Mouse (Mus musculus) liver, postnatal 0 days (tissue): Measurements from ENCODE around the gene Kbtbd2. TPM values are rescaled to one million over a fixed set of nuclear protein-coding genes. Genes with fewer than 3 reads are reported as not detected.

Experiments
- ATAC-seq: fragments of 200-750 bp; cut with Nextera tagmentation; 2 replicates; pipeline ENCODE4 v1.8.0; 2017; ENCODE audit warnings: mild to moderate bottlenecking, moderate library complexity
- DNase-seq: peaks from one replicate; pipeline ENCODE4 v3.0.0-alpha.2; 2016
- H3K27ac ChIP-seq: fragments of 300-500 bp; sonication (generic); 2 replicates; pipeline ENCODE4 v1.5.1; 2014; ENCODE audit warnings: antibody characterized with exemption, moderate library complexity, mild to moderate bottlenecking, low read depth
- H3K27me3 ChIP-seq: fragments of 300-500 bp; sonication (generic); 2 replicates; pipeline ENCODE4 v1.6.1; 2014; ENCODE audit warnings: low read length, control low read depth, mixed read lengths; ENCODE audit not compliant: insufficient read depth
- H3K36me3 ChIP-seq: fragments of 300-500 bp; sonication (generic); replicated peaks from 2 replicates; pipeline ENCODE4 v1.6.1; 2014; ENCODE audit warnings: mild to moderate bottlenecking, control low read depth, low read length, moderate library complexity, mixed read lengths; ENCODE audit not compliant: insufficient read depth
- H3K4me1 ChIP-seq: fragments of 300-500 bp; sonication (generic); 2 replicates; pipeline ENCODE4 v1.6.1; 2014; ENCODE audit warnings: antibody characterized with exemption, mild to moderate bottlenecking, control low read depth; ENCODE audit not compliant: insufficient read depth
- H3K4me2 ChIP-seq: fragments of 300-500 bp; sonication (generic); 2 replicates; pipeline ENCODE4 v1.6.1; 2014; ENCODE audit warnings: low read depth, mild to moderate bottlenecking, low read length, moderate library complexity, mixed read lengths
- H3K4me3 ChIP-seq: fragments of 300-500 bp; sonication (generic); 2 replicates; pipeline ENCODE4 v1.5.1; 2014; ENCODE audit warnings: low read depth, low read length
- H3K9ac ChIP-seq: fragments of 300-500 bp; sonication (generic); replicated peaks from 2 replicates; pipeline ENCODE4 v1.6.1; 2014; ENCODE audit warnings: mild to moderate bottlenecking, moderate library complexity
- H3K9me3 ChIP-seq: fragments of 300-500 bp; sonication (generic); 2 replicates; pipeline ENCODE4 v1.6.1; 2016; ENCODE audit warnings: mild to moderate bottlenecking, control low read depth, low read length, mixed read lengths
- CTCF ChIP-seq: sonication (generic); IDR thresholded peaks from 2 replicates; pipeline ENCODE4 v1.5.1; 2016; ENCODE audit warnings: antibody characterized with exemption, low read depth
- EP300 ChIP-seq: IDR thresholded peaks from 2 replicates; pipeline ENCODE4 v1.6.1; 2016; ENCODE audit warnings: antibody characterized with exemption, low read depth, mild to moderate bottlenecking
- WGBS: fragments of 180-500 bp; shearing (Covaris S2); extraction: QIAGEN DNeasy Blood & Tissue Kit; methylation state at CpG from one replicate; pipeline ENCODE4 v1.1.7; 2014; ENCODE audit not compliant: insufficient replicate concordance; 5-methylcytosine and 5-hydroxymethylcytosine counted together
- polyA plus RNA-seq: library from polyadenylated mRNA; unstranded; fragments of >200 nt; fragmentation: Nextera tagmentation; extraction: Ambion mirVana; gene quantifications from 2 replicates; pipeline ENCODE4 v1.2.1, GENCODE M21; 2015

Kbtbd2 gene
- polyA plus RNA-seq, 1 experiment from 2014 or later = 9.8 TPM

DNA sequence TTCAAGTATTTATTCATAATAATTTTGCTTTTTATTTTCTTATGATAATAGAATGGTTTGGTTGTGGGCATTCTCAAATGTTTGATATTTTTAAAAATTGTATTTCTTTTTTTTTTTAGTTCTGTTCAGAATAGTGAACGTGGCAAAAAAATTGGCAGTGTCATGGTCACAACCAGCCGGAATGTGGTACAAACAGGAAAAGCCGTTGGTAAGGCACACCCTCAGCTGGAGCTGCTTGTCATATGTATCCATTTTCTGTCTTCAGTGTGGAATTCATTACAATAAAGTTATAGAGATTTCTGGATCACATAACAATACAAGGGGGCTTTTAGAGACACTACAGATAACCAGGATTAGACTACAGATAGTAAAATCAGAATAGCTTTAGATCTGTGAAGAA is 43.9 kb downstream of the Kbtbd2 start:
- TF ChIP-seq EP300 = no peak
- no peak for TF ChIP-seq CTCF
- Histone ChIP-seq H3K27me3 (no peaks in the 10 kb centered on the region), H3K9ac (no peak overlapping the region), H3K36me3 (peaks cover 43% of the 10 kb centered on the region), H3K4me3 (no peak overlapping the region), H3K4me2 (no peak overlapping the region), H3K4me1 (no peaks in the 10 kb centered on the region), H3K9me3 (no peaks in the 10 kb centered on the region), H3K27ac (no peak overlapping the region)
- WGBS = 76% methylated on average over 3 of the region's 3 CpGs
- DNase-seq (no peak), ATAC-seq (no peak)

DNA sequence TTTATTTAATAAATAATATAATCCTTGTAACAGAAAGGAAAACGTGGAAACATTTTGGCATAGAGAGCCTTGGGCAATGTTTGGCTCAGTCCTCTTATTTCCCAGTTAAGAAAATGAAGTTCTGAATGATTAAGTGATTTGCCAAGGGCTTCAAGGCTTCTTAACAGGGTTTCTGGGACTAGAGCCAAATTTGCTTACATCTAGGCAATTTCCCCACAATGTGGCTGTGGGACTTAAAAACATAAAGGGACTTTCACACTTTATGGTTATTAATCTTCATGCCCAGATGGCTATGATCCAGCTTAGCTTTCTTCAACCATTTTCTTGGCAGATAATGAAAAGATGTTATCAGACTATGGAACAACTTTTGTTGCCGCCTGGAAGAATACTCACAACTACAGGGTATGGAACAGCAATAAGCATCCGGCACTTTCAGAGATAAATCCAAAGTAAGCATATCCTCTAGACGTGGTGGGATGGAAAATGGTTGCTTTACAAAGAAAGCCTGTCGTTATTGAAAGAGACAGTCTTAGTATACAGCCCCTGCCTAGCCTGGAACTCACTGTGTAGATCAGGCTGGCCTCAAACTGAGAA is 51.6 kb downstream of the Kbtbd2 start:
- no peak for DNase-seq
- no peaks in the 10 kb centered on the region for H3K4me1 ChIP-seq
- TF ChIP-seq EP300 (no peak), CTCF (no peak)
- ATAC-seq = no peak
- no peaks in the 10 kb centered on the region for H3K9me3 ChIP-seq
- H3K27me3 ChIP-seq = no peaks in the 10 kb centered on the region
- H3K4me2 ChIP-seq = no peak overlapping the region
- no peak overlapping the region for H3K4me3 ChIP-seq
- H3K36me3 ChIP-seq = peaks cover 27% of the 10 kb centered on the region
- H3K9ac ChIP-seq = no peak overlapping the region
- WGBS = 79% methylated on average over 5 of the region's 5 CpGs
- no peak overlapping the region for H3K27ac ChIP-seq

DNA sequence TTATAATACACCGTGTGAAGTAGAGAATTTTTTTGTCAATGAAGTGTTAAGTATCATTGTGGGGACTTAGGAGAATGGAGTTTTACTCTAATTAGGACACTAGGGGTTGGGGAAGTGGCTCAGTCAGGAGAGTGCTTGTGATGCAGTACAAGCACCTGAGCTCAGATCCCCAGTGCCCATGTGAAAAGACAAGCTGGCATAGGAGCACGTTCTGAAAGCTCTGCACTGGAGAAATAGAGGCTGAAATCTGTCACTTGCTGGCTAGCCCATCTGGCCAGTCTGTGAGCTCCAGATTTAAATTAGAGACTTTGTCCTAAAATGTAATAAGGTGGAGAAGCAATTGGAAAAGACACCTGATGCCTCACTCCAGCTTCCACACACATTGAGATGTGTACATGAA is 65.1 kb downstream of the Kbtbd2 start:
- no peaks in the 10 kb centered on the region for H3K27me3 ChIP-seq
- no peak overlapping the region for H3K27ac ChIP-seq
- 79% methylated on average over 2 of the region's 2 CpGs for WGBS
- H3K36me3 ChIP-seq = peaks cover 56% of the 10 kb centered on the region
- H3K9me3 ChIP-seq = no peaks in the 10 kb centered on the region
- H3K4me1 ChIP-seq = no peaks in the 10 kb centered on the region
- H3K9ac ChIP-seq = no peak overlapping the region
- H3K4me3 ChIP-seq = no peak overlapping the region
- ATAC-seq (no peak), DNase-seq (no peak)
- TF ChIP-seq EP300 (no peak), CTCF (no peak)
- no peak overlapping the region for H3K4me2 ChIP-seq

Other genes with a start within 250 kb of the Kbtbd2 start
- 0.39 and 0.58 TPM in 2 replicates for gene Pde1c, start 228.7 kb downstream of the Kbtbd2 start, polyA plus RNA-seq
- 62.1 and 64.8 TPM in 2 replicates for gene Lsm5, start 93.1 kb downstream of the Kbtbd2 start, polyA plus RNA-seq
- 2.8 and 3.3 TPM in 2 replicates for gene Avl9, start 82.9 kb downstream of the Kbtbd2 start, polyA plus RNA-seq
- 16.3 and 17.9 TPM in 2 replicates for gene Fkbp9, start 34.2 kb upstream of the Kbtbd2 start, polyA plus RNA-seq
- 113 and 127 TPM in 2 replicates for gene Nt5c3, start 126.1 kb upstream of the Kbtbd2 start, polyA plus RNA-seq
- gene Vmn1r4, start 126.2 kb upstream of the Kbtbd2 start, polyA plus RNA-seq = 0.25 and 0.26 TPM in 2 replicates
- gene Vmn1r5, start 172.5 kb upstream of the Kbtbd2 start, polyA plus RNA-seq = not detected in 2 replicates
- gene Vmn1r6, start 199.4 kb upstream of the Kbtbd2 start, polyA plus RNA-seq = not detected in 2 replicates
- gene Vmn1r7, start 227.5 kb upstream of the Kbtbd2 start, polyA plus RNA-seq = not detected in 2 replicates
- not detected in 2 replicates for gene Vmn1r8, start 234.5 kb upstream of the Kbtbd2 start, polyA plus RNA-seq